Mouse (Mus musculus) heart, embryonic 14.5 days (tissue): ENCODE results near the gene Hdac7. TPM values are rescaled to one million over a fixed set of nuclear protein-coding genes. Genes with fewer than 3 reads are reported as not detected.

Experiments used
- ATAC-seq: fragments of 200-750 bp; cut with Nextera tagmentation; 2 replicates; pipeline ENCODE4 v1.8.0; 2017; ENCODE audit warnings: low read depth, moderate TSS enrichment; ENCODE audit not compliant: insufficient number of reproducible peaks, insufficient read depth, low FRiP score
- H3K27ac ChIP-seq, 2 experiments: fragments of 200-500 bp in 1 of 2; fragments of 300-500 bp in 1 of 2; sonication (generic) in 1 of 2; replicated peaks in 1 of 2; 2 replicates each; pipeline ENCODE4 v1.5.1; 2012 to 2014; ENCODE audit warnings: low read depth in 2 of 2, low read length in 2 of 2, control low read depth in 1 of 2, mild to moderate bottlenecking in 1 of 2, mixed read lengths in 1 of 2; ENCODE audit not compliant: control insufficient read depth in 1 of 2, insufficient read depth in 1 of 2
- H3K27me3 ChIP-seq: fragments of 300-500 bp; sonication (generic); 2 replicates; pipeline ENCODE4 v1.6.1; 2014; ENCODE audit warnings: mild to moderate bottlenecking, low read length, control low read depth; ENCODE audit not compliant: control insufficient read depth, insufficient read depth
- H3K36me3 ChIP-seq: fragments of 300-500 bp; sonication (generic); 2 replicates; pipeline ENCODE4 v1.6.1; 2014; ENCODE audit warnings: mild to moderate bottlenecking, control low read depth, low read length, mixed read lengths; ENCODE audit not compliant: control insufficient read depth, insufficient read depth
- H3K4me1 ChIP-seq, 2 experiments: fragments of 200-500 bp in 1 of 2; fragments of 300-500 bp in 1 of 2; sonication (generic) in 1 of 2; 2 replicates each; pipeline ENCODE4 v1.6.1; 2012 to 2014; ENCODE audit warnings: low read length in 2 of 2, control low read depth in 1 of 2, mixed read lengths in 1 of 2; ENCODE audit not compliant: control insufficient read depth in 2 of 2, insufficient read depth in 2 of 2
- H3K4me2 ChIP-seq: fragments of 300-500 bp; sonication (generic); 2 replicates; pipeline ENCODE4 v1.6.1; 2014; ENCODE audit warnings: mild to moderate bottlenecking, low read length
- H3K4me3 ChIP-seq, 2 experiments: fragments of 200-500 bp in 1 of 2; fragments of 300-500 bp in 1 of 2; sonication (generic) in 1 of 2; 2 replicates each; pipeline ENCODE4 v1.5.1; 2012 to 2014; ENCODE audit warnings: low read length in 2 of 2, mild to moderate bottlenecking in 2 of 2, control low read depth in 1 of 2, low read depth in 1 of 2, moderate library complexity in 1 of 2; ENCODE audit not compliant: control insufficient read depth in 1 of 2, insufficient read depth in 1 of 2
- H3K9ac ChIP-seq: fragments of 300-500 bp; sonication (generic); 2 replicates; pipeline ENCODE4 v1.6.1; 2014; ENCODE audit warnings: mild to moderate bottlenecking, low read length
- H3K9me3 ChIP-seq: fragments of 300-500 bp; sonication (generic); 2 replicates; pipeline ENCODE4 v1.6.1; 2016; ENCODE audit warnings: low read length, control low read depth; ENCODE audit not compliant: control insufficient read depth
- WGBS: fragments of 180-500 bp; shearing (Covaris S2); extraction: QIAGEN DNeasy Blood & Tissue Kit; methylation state at CpG from one replicate; pipeline ENCODE4 v1.1.7; 2014; 5-methylcytosine and 5-hydroxymethylcytosine counted together
- polyA plus RNA-seq: library from polyadenylated mRNA; unstranded; fragments of >200 nt; fragmentation: Nextera tagmentation; extraction: Ambion mirVana; gene quantifications from 2 replicates; pipeline ENCODE4 v1.2.1, GENCODE M21; 2014

Gene Hdac7
- polyA plus RNA-seq, 1 experiment from 2014 or later = 25.7 TPM

- no peak for ATAC-seq
- Histone ChIP-seq H3K9ac (no peak overlapping the region; the same call in 1 of the 2 replicates), H3K27me3 (no peaks in the 10 kb centered on the region), H3K9me3 (no peaks in the 10 kb centered on the region), H3K4me1 (peaks cover 3 to 6% of the 10 kb centered on the region in 2 experiments; a peak in 1 of 4 replicates), H3K4me3 (peak overlapping the region in 1 of 2 experiments; percentile 0; a peak in 1 of 4 replicates), H3K4me2 (no peak overlapping the region), H3K36me3 (peaks cover 78% of the 10 kb centered on the region), H3K27ac (no peak overlapping the region)
- WGBS = 28% methylated on average over 13 of the region's 13 CpGs
Measured at GRCm38 (mm10) chr15:97802575-97802974, 41.7 kb downstream of the Hdac7 start.

- no peak for ATAC-seq
- 77% methylated on average over 7 of the region's 7 CpGs for WGBS
- peaks cover 78% of the 10 kb centered on the region for H3K36me3 ChIP-seq
Measured at GRCm38 (mm10) chr15:97801811-97802210, 42.5 kb downstream of the Hdac7 start.

GRCm38 (mm10) chr15:97800853-97801252 lies 43.4 kb downstream of the Hdac7 start:
- no peaks in the 10 kb centered on the region for H3K27me3 ChIP-seq
- H3K9ac ChIP-seq = no peak overlapping the region
- no peaks in the 10 kb centered on the region for H3K9me3 ChIP-seq
- H3K4me1 ChIP-seq = peaks cover 3 to 6% of the 10 kb centered on the region in 2 experiments; a peak in 1 of 4 replicates
- no peak for ATAC-seq
- H3K4me2 ChIP-seq = no peak overlapping the region
- no peak overlapping the region for H3K4me3 ChIP-seq
- peaks cover 80% of the 10 kb centered on the region for H3K36me3 ChIP-seq
- no peak overlapping the region for H3K27ac ChIP-seq
- 84% methylated on average over 13 of the region's 13 CpGs for WGBS

More at GRCm38 (mm10) chr15:97801811-97802210, 42.5 kb downstream of the Hdac7 start:
- Histone ChIP-seq H3K4me1 (peaks cover 3 to 6% of the 10 kb centered on the region in 2 experiments; a peak in 1 of 4 replicates), H3K27me3 (no peaks in the 10 kb centered on the region), H3K27ac (no peak overlapping the region), H3K4me2 (no peak overlapping the region), H3K4me3 (no peak overlapping the region), H3K9me3 (no peaks in the 10 kb centered on the region), H3K9ac (no peak overlapping the region)

DNA sequence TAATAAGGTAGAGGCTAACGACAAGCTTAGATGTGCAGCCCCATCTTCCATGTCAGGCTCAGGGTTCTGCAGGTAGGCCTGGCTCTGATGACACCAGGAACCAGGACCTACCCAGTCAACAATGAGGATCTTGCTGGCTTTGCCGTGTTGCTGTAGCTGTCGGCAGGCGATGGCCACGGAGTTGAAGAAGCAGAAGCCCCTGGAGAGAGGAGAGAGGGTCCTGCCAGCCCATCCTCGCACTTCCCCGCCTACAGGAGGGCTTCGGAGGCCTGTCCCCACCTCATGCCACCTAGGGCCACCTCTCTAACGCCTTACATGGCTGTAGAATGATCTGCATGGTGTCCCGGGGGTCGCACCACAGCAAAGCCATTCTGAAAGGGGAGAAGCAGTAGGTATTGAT lies 44.9 kb downstream of the Hdac7 start:
- peaks cover 82% of the 10 kb centered on the region for H3K36me3 ChIP-seq
- no peak overlapping the region for H3K4me3 ChIP-seq
- H3K9me3 ChIP-seq = no peaks in the 10 kb centered on the region
- H3K4me2 ChIP-seq = no peak overlapping the region
- ATAC-seq = no peak
- H3K27me3 ChIP-seq = no peaks in the 10 kb centered on the region
- peaks cover 3 to 6% of the 10 kb centered on the region in 2 experiments; a peak in 1 of 4 replicates for H3K4me1 ChIP-seq
- H3K27ac ChIP-seq = no peak overlapping the region
- WGBS = 88% methylated on average over 11 of the region's 11 CpGs
- no peak overlapping the region for H3K9ac ChIP-seq

- 46% methylated on average over 17 of the region's 17 CpGs for WGBS
- Histone ChIP-seq H3K4me1 (peaks cover 3 to 6% of the 10 kb centered on the region in 2 experiments; a peak in 1 of 4 replicates), H3K4me2 (no peak overlapping the region), H3K4me3 (no peak overlapping the region), H3K36me3 (peaks cover 95% of the 10 kb centered on the region), H3K27me3 (no peaks in the 10 kb centered on the region), H3K27ac (0 out of 4 replicates have a peak overlapping the region, but pooled peaks of 1 of the 2 experiments have one; percentile 14), H3K9me3 (no peaks in the 10 kb centered on the region), H3K9ac (no peak overlapping the region)
- ATAC-seq = peak; percentile 63
Measured at GRCm38 (mm10) chr15:97798134-97798533, 46.2 kb downstream of the Hdac7 start.

DNA sequence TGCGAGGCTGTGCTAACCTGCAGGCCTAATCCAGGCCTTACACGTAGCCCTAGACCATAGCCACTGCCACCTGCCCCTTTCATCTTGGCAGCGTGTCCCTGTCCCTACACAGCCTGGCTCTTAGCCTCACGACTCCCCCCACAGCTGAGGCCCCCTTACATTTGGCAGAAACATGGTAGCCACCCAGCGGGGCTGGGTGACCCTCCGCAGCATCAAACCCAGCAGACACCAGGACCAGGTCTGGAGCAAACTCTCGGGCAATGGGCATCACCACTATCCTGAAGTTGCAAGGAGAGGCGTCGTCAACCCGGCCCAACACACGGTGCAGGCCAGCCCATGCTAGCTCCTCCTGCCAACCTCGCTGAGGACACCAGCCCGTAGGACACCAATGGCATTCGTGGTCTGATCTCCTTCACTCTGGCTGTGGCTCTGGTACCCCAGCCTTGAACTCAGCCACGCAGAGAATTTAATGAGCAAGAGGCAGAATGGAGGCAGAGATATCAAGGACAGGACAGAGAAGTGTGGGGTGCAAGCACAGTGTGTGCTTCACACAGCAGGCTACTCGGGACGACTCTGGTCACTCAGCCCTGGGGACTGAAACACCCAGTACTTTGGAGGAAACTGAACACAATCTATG lies 47.5 kb downstream of the Hdac7 start:
- 89% methylated on average over 17 of the region's 17 CpGs for WGBS
- Histone ChIP-seq H3K4me1 (peaks cover 3 to 6% of the 10 kb centered on the region in 2 experiments; a peak in 1 of 4 replicates), H3K9me3 (no peaks in the 10 kb centered on the region), H3K4me2 (no peak overlapping the region), H3K27me3 (no peaks in the 10 kb centered on the region), H3K4me3 (no peak overlapping the region), H3K27ac (no peak overlapping the region), H3K36me3 (peaks cover 96% of the 10 kb centered on the region), H3K9ac (no peak overlapping the region)
- ATAC-seq = no peak

GRCm38 (mm10) chr15:97795559-97796235 lies 48.6 kb downstream of the Hdac7 start:
- Histone ChIP-seq H3K9ac (no peak overlapping the region), H3K27me3 (no peaks in the 10 kb centered on the region), H3K4me1 (peaks cover 3 to 6% of the 10 kb centered on the region in 2 experiments; a peak in 1 of 4 replicates), H3K4me2 (no peak overlapping the region), H3K36me3 (peaks cover 96% of the 10 kb centered on the region), H3K4me3 (no peak overlapping the region), H3K27ac (no peak overlapping the region), H3K9me3 (no peaks in the 10 kb centered on the region)
- no peak for ATAC-seq
- WGBS = 94% methylated on average over 10 of the region's 10 CpGs
